Mouse (Mus musculus) erythroblast, embryonic 14.5 days (primary cell): ENCODE measurements around the gene Dyx1c1. TPM values are rescaled to one million over a fixed set of nuclear protein-coding genes. Genes with fewer than 3 reads are reported as not detected.

Experiments used
- H3K27me3 ChIP-seq: 2 replicates; pipeline ENCODE4 v1.6.1; 2012; ENCODE audit warnings: inconsistent platforms; ENCODE audit not compliant: control insufficient read depth
- H3K36me3 ChIP-seq: 2 replicates; pipeline ENCODE4 v1.6.1; 2012; ENCODE audit warnings: mild to moderate bottlenecking, inconsistent platforms; ENCODE audit not compliant: control insufficient read depth
- H3K4me1 ChIP-seq: 2 replicates; pipeline ENCODE4 v1.6.1; 2012; ENCODE audit warnings: inconsistent platforms; ENCODE audit not compliant: control insufficient read depth
- H3K4me3 ChIP-seq: replicated peaks from 2 replicates; pipeline ENCODE3; 2012; ENCODE audit warnings: moderate library complexity, mild to moderate bottlenecking, inconsistent platforms
- H3K9me3 ChIP-seq: 2 replicates; pipeline ENCODE4 v1.6.1; 2012; ENCODE audit warnings: low read length, inconsistent platforms, mixed read lengths; ENCODE audit not compliant: control insufficient read depth
- GATA1 ChIP-seq: IDR thresholded peaks from 2 replicates; pipeline ENCODE4 v1.6.1; 2012; ENCODE audit warnings: low read length, inconsistent platforms, mixed read lengths
- TAL1 ChIP-seq: IDR thresholded peaks from 3 replicates; pipeline ENCODE4 v1.6.1; 2012; ENCODE audit warnings: low read length, inconsistent platforms, mixed read lengths
- polyA plus RNA-seq: library from polyadenylated mRNA; stranded (reverse); fragments of >175 nt; gene quantifications from 2 replicates; pipeline ENCODE4 v1.2.3, GENCODE M21; 2012

Dyx1c1 gene
- not detected in 2 replicates for polyA plus RNA-seq

GRCm38 (mm10) chr9:72958521-72959450 lies at the start of gene Dyx1c1, which contains the start of gene Gm44503:
TSS of gene Dyx1c1 (plus strand) at chr9:72958785.
TSS of gene Gm44503 (plus strand) at chr9:72958852.
- Histone ChIP-seq H3K9me3 (no peaks in the 10 kb centered on the region), H3K27me3 (no peaks in the 10 kb centered on the region), H3K4me1 (peaks cover 16% of the 10 kb centered on the region), H3K36me3 (no peaks in the 10 kb centered on the region), H3K4me3 (peak within 1 kb of the TSS; percentile 68)
- TF ChIP-seq GATA1 (no peak), TAL1 (no peak)

- Histone ChIP-seq H3K4me1 (no peaks in the 10 kb centered on the region), H3K4me3 (no peak overlapping the region), H3K27me3 (no peaks in the 10 kb centered on the region), H3K9me3 (no peaks in the 10 kb centered on the region), H3K36me3 (no peaks in the 10 kb centered on the region)
- TF ChIP-seq GATA1 (no peak), TAL1 (no peak)
These were observed 47.2 kb upstream of the Dyx1c1 start for GRCm38 (mm10) chr9:72911381-72911780.

- Histone ChIP-seq H3K36me3 (no peaks in the 10 kb centered on the region), H3K9me3 (no peaks in the 10 kb centered on the region), H3K27me3 (no peaks in the 10 kb centered on the region), H3K4me3 (no peak overlapping the region), H3K4me1 (no peaks in the 10 kb centered on the region)
- TF ChIP-seq TAL1 (no peak), GATA1 (no peak)
These were observed 45.0 kb upstream of the Dyx1c1 start for GRCm38 (mm10) chr9:72913551-72913950.

GRCm38 (mm10) chr9:72915728-72916127 lies 42.9 kb upstream of the Dyx1c1 start:
- no peaks in the 10 kb centered on the region for H3K36me3 ChIP-seq
- H3K4me1 ChIP-seq, result no peaks in the 10 kb centered on the region
- TF ChIP-seq TAL1 (no peak), GATA1 (no peak)
- no peaks in the 10 kb centered on the region for H3K9me3 ChIP-seq
- H3K27me3 ChIP-seq, result no peaks in the 10 kb centered on the region
- H3K4me3 ChIP-seq, result no peak overlapping the region

- Histone ChIP-seq H3K9me3 (no peaks in the 10 kb centered on the region), H3K27me3 (peaks cover 51% of the 10 kb centered on the region), H3K4me3 (no peak overlapping the region), H3K36me3 (no peaks in the 10 kb centered on the region), H3K4me1 (no peaks in the 10 kb centered on the region)
- no peak for TF ChIP-seq TAL1
- no peak for TF ChIP-seq GATA1
These were observed 35.5 kb upstream of the Dyx1c1 start for GRCm38 (mm10) chr9:72923068-72923467.

- Histone ChIP-seq H3K27me3 (peaks cover 53% of the 10 kb centered on the region), H3K9me3 (no peaks in the 10 kb centered on the region), H3K36me3 (no peaks in the 10 kb centered on the region), H3K4me3 (peak within 1 kb of the TSS; percentile 40), H3K4me1 (no peaks in the 10 kb centered on the region)
- TF ChIP-seq GATA1, result no peak
- TF ChIP-seq TAL1, result no peak
These were observed 33.3 kb upstream of the Dyx1c1 start, which contains the start of gene Pygo1 for GRCm38 (mm10) chr9:72925021-72925934. TSS of gene Pygo1 (plus strand) at chr9:72925645.

GRCm38 (mm10) chr9:72925935-72926258 lies 32.7 kb upstream of the Dyx1c1 start:
- no peak for TF ChIP-seq GATA1
- no peak for TF ChIP-seq TAL1
- Histone ChIP-seq H3K36me3 (no peaks in the 10 kb centered on the region), H3K27me3 (peaks cover 53% of the 10 kb centered on the region), H3K4me3 (peak overlapping the region; percentile 35), H3K4me1 (no peaks in the 10 kb centered on the region), H3K9me3 (no peaks in the 10 kb centered on the region)

- Histone ChIP-seq H3K9me3 (no peaks in the 10 kb centered on the region), H3K4me3 (no peak overlapping the region), H3K27me3 (peaks cover 19% of the 10 kb centered on the region), H3K4me1 (no peaks in the 10 kb centered on the region), H3K36me3 (no peaks in the 10 kb centered on the region)
- TF ChIP-seq GATA1 (no peak), TAL1 (no peak)
These were observed 27.3 kb upstream of the Dyx1c1 start for GRCm38 (mm10) chr9:72931166-72931790.
